Mouse (Mus musculus): ENCODE measurements at regions not wholly inside any gene's neighbourhood (a gene's known extent, or its start where the extent isn't known, plus 50 kb on each side); places are given as distances from the start of the nearest gene placed in this dataset.

DNA sequence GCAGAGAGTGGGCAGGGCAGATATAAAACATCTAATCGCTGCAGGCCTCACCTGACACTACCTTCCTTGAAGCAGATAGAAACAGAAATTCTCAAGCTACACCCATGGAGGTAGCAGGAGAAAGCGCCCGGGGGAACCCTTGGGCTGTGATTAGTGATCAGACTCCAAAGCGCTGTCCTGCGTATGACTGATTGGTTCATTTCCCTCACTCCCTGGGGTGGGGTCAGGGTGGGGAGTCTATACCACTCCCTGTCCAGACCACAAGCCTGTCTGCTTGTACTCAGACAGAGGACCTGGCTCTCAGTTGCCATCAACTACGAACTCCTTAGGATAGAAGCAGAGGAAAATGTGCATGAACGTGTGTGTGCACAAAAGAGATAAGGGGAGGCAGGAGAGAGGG lies 77.7 kb downstream of the Gm826 start:
- H3K27ac ChIP-seq (ENCODE audit: insufficient read depth, low read length): no peak overlapping the region
- TF ChIP-seq CTCF (IDR thresholded peaks at IDR 0.05; ENCODE audit: borderline replicate concordance, insufficient read depth, low read length) (no peak), POLR2A (IDR thresholded peaks at IDR 0.05; ENCODE audit: low read depth, low read length) (no peak)
- no peaks in the 10 kb centered on the region for H3K4me1 ChIP-seq (ENCODE audit: control insufficient read depth, insufficient read depth, low read length)
- H3K4me3 ChIP-seq (ENCODE audit: insufficient read depth, low read length): no peak overlapping the region

- H3K4me1 ChIP-seq (ENCODE audit: control insufficient read depth, insufficient read depth, low read length): no peaks in the 10 kb centered on the region
- no peak overlapping the region for H3K27ac ChIP-seq (ENCODE audit: insufficient read depth, low read length)
- no peak overlapping the region for H3K4me3 ChIP-seq (ENCODE audit: insufficient read depth, low read length)
- TF ChIP-seq POLR2A (IDR thresholded peaks at IDR 0.05; ENCODE audit: low read depth, low read length) (no peak), CTCF (IDR thresholded peaks at IDR 0.05; ENCODE audit: borderline replicate concordance, insufficient read depth, low read length) (no peak)
Observed at GRCm38 (mm10) chr2:160250228-160250627, 83.7 kb downstream of the Gm826 start.

DNA sequence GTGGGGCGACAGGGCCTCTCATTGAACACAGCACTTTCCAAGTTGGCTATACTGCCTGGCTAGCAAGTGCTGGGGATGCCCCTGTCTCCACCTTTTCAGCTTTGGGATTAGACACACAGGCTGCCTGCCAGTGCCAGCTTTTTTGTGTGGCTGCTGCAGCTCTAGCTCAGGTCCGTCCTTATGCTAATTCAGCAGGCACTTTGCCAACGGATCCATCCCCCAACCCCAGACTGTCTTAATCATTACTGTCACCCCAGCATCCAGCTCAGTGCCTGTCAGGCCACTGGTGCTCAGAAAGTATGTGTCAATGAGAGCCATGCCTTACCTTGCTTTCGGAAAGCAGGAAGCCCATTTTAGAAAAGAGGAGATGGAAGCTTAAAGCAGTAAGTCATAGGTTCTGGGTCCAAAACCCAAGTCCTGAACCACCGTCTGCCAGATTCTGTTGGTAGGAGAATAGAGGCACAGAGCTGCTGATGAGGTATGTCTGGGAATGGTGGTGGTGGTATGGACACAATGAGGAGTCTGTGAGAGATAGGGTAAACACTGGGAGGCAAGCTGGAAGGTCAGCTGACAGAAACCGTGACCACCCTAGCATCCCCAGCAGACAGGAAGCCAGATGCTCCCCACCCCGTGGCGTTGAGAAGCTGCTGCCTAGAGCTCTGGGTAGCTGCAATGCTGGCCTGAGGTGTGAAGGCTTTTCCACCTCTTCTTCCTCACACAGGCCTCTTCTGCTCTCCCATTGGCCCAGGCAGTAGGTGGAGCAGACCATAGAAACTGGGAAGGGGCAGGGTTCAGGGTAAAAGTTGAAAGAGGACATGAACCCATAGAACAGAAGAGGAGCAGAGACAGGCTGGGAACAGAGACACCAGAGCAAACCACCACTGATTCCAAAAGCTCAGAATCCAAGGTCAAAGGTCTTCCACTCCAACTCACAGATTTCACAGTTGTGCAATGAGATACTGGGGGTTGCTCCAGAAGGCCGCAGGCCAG lies 84.6 kb downstream of the Gm826 start:
- H3K4me3 ChIP-seq (ENCODE audit: insufficient read depth, low read length): no peak overlapping the region
- no peak overlapping the region for H3K27ac ChIP-seq (ENCODE audit: insufficient read depth, low read length)
- TF ChIP-seq CTCF (IDR thresholded peaks at IDR 0.05; ENCODE audit: borderline replicate concordance, insufficient read depth, low read length) (no peak), POLR2A (IDR thresholded peaks at IDR 0.05; ENCODE audit: low read depth, low read length) (no peak)
- no peaks in the 10 kb centered on the region for H3K4me1 ChIP-seq (ENCODE audit: control insufficient read depth, insufficient read depth, low read length)

GRCm38 (mm10) chr2:160247286-160247685 lies 86.7 kb downstream of the Gm826 start:
- TF ChIP-seq POLR2A (IDR thresholded peaks at IDR 0.05; ENCODE audit: low read depth, low read length): no peak
- no peak for TF ChIP-seq CTCF (IDR thresholded peaks at IDR 0.05; ENCODE audit: borderline replicate concordance, insufficient read depth, low read length)

DNA sequence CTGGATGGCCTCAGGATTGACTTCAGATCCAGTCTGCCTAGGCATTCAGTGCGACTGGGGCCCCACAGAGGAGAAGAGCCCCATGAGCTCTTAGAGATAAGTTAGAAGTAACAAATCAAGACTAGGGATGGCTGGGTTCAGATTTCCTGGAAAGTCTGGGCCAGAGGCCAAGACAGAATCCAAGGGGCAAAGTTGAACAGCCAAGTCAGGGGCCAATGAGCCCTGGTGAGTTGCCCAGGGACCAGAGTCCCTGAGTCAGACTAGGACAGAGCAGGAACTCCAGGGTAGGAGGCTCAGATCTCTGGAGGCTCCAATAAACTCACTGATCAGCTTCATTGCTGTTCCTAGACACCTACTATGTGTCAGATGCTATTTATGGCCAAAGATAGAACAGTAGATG lies 87.6 kb downstream of the Gm826 start:
- no peak overlapping the region for H3K4me3 ChIP-seq (ENCODE audit: insufficient read depth, low read length)
- H3K4me1 ChIP-seq (ENCODE audit: control insufficient read depth, insufficient read depth, low read length): no peaks in the 10 kb centered on the region
- TF ChIP-seq POLR2A (IDR thresholded peaks at IDR 0.05; ENCODE audit: low read depth, low read length): no peak
- TF ChIP-seq CTCF (IDR thresholded peaks at IDR 0.05; ENCODE audit: borderline replicate concordance, insufficient read depth, low read length): no peak
- H3K27ac ChIP-seq (ENCODE audit: insufficient read depth, low read length): no peak overlapping the region

More at GRCm38 (mm10) chr2:160247286-160247685, 86.7 kb downstream of the Gm826 start:
- Histone ChIP-seq H3K4me1 (ENCODE audit: control insufficient read depth, insufficient read depth, low read length) (no peaks in the 10 kb centered on the region), H3K4me3 (ENCODE audit: insufficient read depth, low read length) (no peak overlapping the region), H3K27ac (ENCODE audit: insufficient read depth, low read length) (no peak overlapping the region)

- Histone ChIP-seq H3K4me3 (ENCODE audit: insufficient read depth, low read length) (no peak overlapping the region), H3K27ac (ENCODE audit: insufficient read depth, low read length) (no peak overlapping the region), H3K4me1 (ENCODE audit: control insufficient read depth, insufficient read depth, low read length) (no peaks in the 10 kb centered on the region)
- TF ChIP-seq POLR2A (IDR thresholded peaks at IDR 0.05; ENCODE audit: low read depth, low read length) (no peak), CTCF (IDR thresholded peaks at IDR 0.05; ENCODE audit: borderline replicate concordance, insufficient read depth, low read length) (no peak)
Observed at GRCm38 (mm10) chr2:160244866-160245265, 89.1 kb downstream of the Gm826 start.

DNA sequence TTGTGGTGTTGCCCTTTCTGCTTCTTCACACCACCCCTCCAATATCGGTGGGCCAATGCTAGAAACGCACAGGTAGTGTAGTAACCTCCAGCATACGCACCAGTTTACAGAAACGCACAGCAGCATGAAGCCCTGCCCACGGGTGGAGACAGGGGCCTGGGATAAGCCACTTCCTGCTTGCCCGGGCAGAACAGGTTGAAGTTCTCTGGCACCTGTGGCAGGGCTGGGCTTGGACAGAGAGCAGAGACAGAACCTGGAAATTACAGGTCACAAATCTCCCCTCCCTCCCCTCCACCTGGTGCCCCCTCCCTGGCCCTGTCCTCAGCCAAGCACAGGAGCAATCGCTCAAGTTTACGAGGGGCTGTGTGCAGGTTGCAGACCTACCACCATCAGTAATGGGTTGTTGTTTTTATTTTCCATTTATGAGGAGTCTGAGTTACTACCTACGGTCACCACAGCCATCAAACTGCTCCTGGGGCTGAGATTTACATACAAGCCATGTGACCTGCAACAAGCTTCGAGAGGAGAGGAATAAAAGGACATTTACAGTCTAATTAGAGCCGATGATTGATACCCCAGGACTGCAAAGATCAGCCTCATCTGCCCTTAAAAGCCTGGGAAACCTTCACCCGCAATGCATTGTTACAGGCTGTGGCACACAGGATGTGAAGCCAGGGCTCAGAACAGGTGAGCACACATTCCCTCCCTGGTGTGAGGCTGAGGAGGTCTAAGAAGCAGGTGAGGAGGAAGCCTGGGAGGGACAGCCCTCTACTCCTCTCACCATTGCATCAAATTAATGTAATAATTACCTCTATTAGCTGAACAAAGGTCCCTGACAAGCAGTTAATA lies 93.2 kb downstream of the Gm826 start:
- H3K4me1 ChIP-seq (ENCODE audit: control insufficient read depth, insufficient read depth, low read length): no peaks in the 10 kb centered on the region
- no peak for TF ChIP-seq CTCF (IDR thresholded peaks at IDR 0.05; ENCODE audit: borderline replicate concordance, insufficient read depth, low read length)
- no peak for TF ChIP-seq POLR2A (IDR thresholded peaks at IDR 0.05; ENCODE audit: low read depth, low read length)
- H3K27ac ChIP-seq (ENCODE audit: insufficient read depth, low read length): no peak overlapping the region
- H3K4me3 ChIP-seq (ENCODE audit: insufficient read depth, low read length): no peak overlapping the region

DNA sequence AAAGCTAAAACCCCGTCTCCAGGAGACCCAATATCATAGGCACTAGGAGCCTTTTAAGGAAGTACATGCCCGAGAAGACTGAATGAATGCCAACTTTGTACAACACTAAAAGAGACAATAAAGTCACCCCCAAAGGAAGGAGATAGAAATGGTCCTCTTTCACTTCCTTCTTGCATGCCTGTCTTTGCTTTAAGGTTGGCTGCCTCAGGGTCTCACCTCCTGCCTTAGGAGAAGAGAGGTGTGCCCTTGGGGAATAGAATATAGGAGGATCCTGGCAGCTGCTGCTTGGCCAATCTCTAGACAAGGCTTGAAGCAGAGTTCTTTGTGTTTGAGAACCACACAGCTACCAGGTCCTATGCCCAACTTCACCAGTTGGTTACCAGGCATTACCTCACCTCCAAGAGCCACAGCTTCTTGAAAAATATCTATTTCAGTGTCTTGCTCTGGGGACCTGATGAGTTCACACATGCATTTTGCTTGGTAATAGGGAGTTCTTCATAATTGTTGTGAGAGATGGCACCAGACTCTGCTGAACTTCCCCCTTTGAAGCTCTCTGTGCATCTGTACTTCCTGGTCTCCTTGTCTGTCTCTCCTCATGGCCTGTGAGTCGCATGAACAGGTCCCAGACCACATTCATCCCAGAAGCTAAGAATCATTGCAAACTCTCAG lies 96.4 kb downstream of the Gm826 start:
- TF ChIP-seq POLR2A (IDR thresholded peaks at IDR 0.05; ENCODE audit: low read depth, low read length) (no peak), CTCF (IDR thresholded peaks at IDR 0.05; ENCODE audit: borderline replicate concordance, insufficient read depth, low read length) (no peak)
- Histone ChIP-seq H3K4me1 (ENCODE audit: control insufficient read depth, insufficient read depth, low read length) (no peaks in the 10 kb centered on the region), H3K4me3 (ENCODE audit: insufficient read depth, low read length) (no peak overlapping the region), H3K27ac (ENCODE audit: insufficient read depth, low read length) (no peak overlapping the region)

DNA sequence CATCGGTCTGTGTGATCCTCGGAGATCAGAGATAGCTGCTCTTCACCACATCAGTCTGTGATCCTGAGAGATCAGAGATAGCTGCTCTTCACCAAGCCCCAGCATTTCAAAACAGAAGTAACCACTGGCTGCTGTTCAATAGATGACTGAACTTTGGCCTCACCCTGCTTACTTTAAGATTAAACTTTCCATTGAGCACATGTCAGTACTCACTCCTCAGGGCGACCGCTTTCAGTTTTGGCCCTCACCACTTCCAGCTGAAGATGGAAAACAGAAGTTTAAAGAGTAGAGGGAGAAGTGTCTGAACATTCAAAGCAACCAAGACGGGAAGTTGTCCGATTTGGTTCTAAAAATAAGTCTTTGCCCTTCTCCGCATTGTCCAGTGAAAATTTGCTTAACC lies 97.2 kb downstream of the Gm826 start:
- no peak for TF ChIP-seq CTCF (IDR thresholded peaks at IDR 0.05; ENCODE audit: borderline replicate concordance, insufficient read depth, low read length)
- TF ChIP-seq POLR2A (IDR thresholded peaks at IDR 0.05; ENCODE audit: low read depth, low read length): no peak

More for the DNA sequence above, 97.2 kb downstream of the Gm826 start:
- no peak overlapping the region for H3K27ac ChIP-seq (ENCODE audit: insufficient read depth, low read length)
- no peaks in the 10 kb centered on the region for H3K4me1 ChIP-seq (ENCODE audit: control insufficient read depth, insufficient read depth, low read length)
- H3K4me3 ChIP-seq (ENCODE audit: insufficient read depth, low read length): no peak overlapping the region
